Mouse (Mus musculus) stomach, embryonic 14.5 days (tissue): ENCODE results near the gene Gm20605. TPM values are rescaled to one million over a fixed set of nuclear protein-coding genes. Genes with fewer than 3 reads are reported as not detected.

Experiments used
- ATAC-seq: fragments of 200-750 bp; cut with Nextera tagmentation; 2 replicates; pipeline ENCODE4 v1.8.0; 2017; ENCODE audit warnings: low read depth, moderate TSS enrichment; ENCODE audit not compliant: insufficient number of reproducible peaks, insufficient read depth, low FRiP score
- H3K27ac ChIP-seq: fragments of 300-500 bp; sonication (generic); 2 replicates; pipeline ENCODE4 v1.5.1; 2014; ENCODE audit warnings: mild to moderate bottlenecking, low read length, moderate library complexity, mixed read lengths
- H3K27me3 ChIP-seq: fragments of 300-500 bp; sonication (generic); 2 replicates; pipeline ENCODE4 v1.6.1; 2014; ENCODE audit warnings: low read length, control low read depth, mixed read lengths; ENCODE audit not compliant: control insufficient read depth, insufficient read depth
- H3K36me3 ChIP-seq: fragments of 300-500 bp; sonication (generic); 2 replicates; pipeline ENCODE4 v1.6.1; 2014; ENCODE audit warnings: mild to moderate bottlenecking, control low read depth, low read length, moderate library complexity, mixed read lengths; ENCODE audit not compliant: control insufficient read depth, insufficient read depth
- H3K4me1 ChIP-seq: fragments of 300-500 bp; sonication (generic); 2 replicates; pipeline ENCODE4 v1.6.1; 2014; ENCODE audit warnings: low read length, control low read depth, mixed read lengths; ENCODE audit not compliant: control insufficient read depth, insufficient read depth
- H3K4me2 ChIP-seq: fragments of 300-500 bp; sonication (generic); replicated peaks from 2 replicates; pipeline ENCODE4 v1.6.1; 2014; ENCODE audit warnings: low read depth, low read length, control low read depth
- H3K4me3 ChIP-seq: fragments of 300-500 bp; sonication (generic); 2 replicates; pipeline ENCODE4 v1.5.1; 2014; ENCODE audit warnings: low read depth, low read length, control low read depth
- H3K9ac ChIP-seq: fragments of 300-500 bp; sonication (generic); replicated peaks from 2 replicates; pipeline ENCODE4 v1.6.1; 2014; ENCODE audit warnings: low read depth, mild to moderate bottlenecking, control low read depth, low read length, moderate library complexity, mixed read lengths
- H3K9me3 ChIP-seq: fragments of 300-500 bp; sonication (generic); 2 replicates; pipeline ENCODE4 v1.6.1; 2016; ENCODE audit warnings: low read depth, low read length, control low read depth; ENCODE audit not compliant: control insufficient read depth
- WGBS: fragments of 180-500 bp; shearing (Covaris S2); extraction: QIAGEN DNeasy Blood & Tissue Kit; methylation state at CpG from one replicate; pipeline ENCODE4 v1.1.7; 2014; 5-methylcytosine and 5-hydroxymethylcytosine counted together
- polyA plus RNA-seq: library from polyadenylated mRNA; unstranded; fragments of >200 nt; fragmentation: Nextera tagmentation; extraction: Ambion mirVana; gene quantifications from 2 replicates; pipeline ENCODE4 v1.2.1, GENCODE M21; 2014

The Gm20605 gene
- polyA plus RNA-seq, 1 experiment from 2014 or later, result 10.7 TPM

- Histone ChIP-seq H3K36me3 (peaks cover 5% of the 10 kb centered on the region; the same call in 1 of the 2 replicates), H3K27ac (no peak overlapping the region), H3K9ac (no peak overlapping the region), H3K27me3 (0 out of 2 replicates have a peak, but pooled peaks cover 4% of the 10 kb centered on the region), H3K9me3 (no peaks in the 10 kb centered on the region), H3K4me1 (peaks cover 18% of the 10 kb centered on the region), H3K4me3 (no peak overlapping the region), H3K4me2 (no peak overlapping the region)
- WGBS, result 33% methylated on average over 4 of the region's 4 CpGs
- no peak for ATAC-seq
These were observed 20.3 kb downstream of the Gm20605 start for GRCm38 (mm10) chr5:137649251-137649650.

GRCm38 (mm10) chr5:137649669-137650571, 20.9 kb downstream of the Gm20605 start:
- Histone ChIP-seq H3K4me3 (no peak overlapping the region), H3K9me3 (no peaks in the 10 kb centered on the region), H3K36me3 (peaks cover 5% of the 10 kb centered on the region; the same call in 1 of the 2 replicates), H3K27ac (no peak overlapping the region), H3K4me1 (peaks cover 18% of the 10 kb centered on the region), H3K27me3 (0 out of 2 replicates have a peak, but pooled peaks cover 4% of the 10 kb centered on the region), H3K4me2 (peak overlapping the region; percentile 20; the same call in 1 of the 2 replicates), H3K9ac (no peak overlapping the region)
- 0 out of 2 replicates have a peak, but pooled peaks have one; percentile 8 for ATAC-seq
- 14% methylated on average over 18 of the region's 18 CpGs for WGBS

- no peaks in the 10 kb centered on the region for H3K27me3 ChIP-seq
- no peak overlapping the region for H3K4me3 ChIP-seq
- H3K36me3 ChIP-seq, result peaks cover 5% of the 10 kb centered on the region; the same call in 1 of the 2 replicates
- peaks cover 15% of the 10 kb centered on the region for H3K4me1 ChIP-seq
- no peaks in the 10 kb centered on the region for H3K9me3 ChIP-seq
- H3K4me2 ChIP-seq, result no peak overlapping the region
- no peak for ATAC-seq
- no peak overlapping the region for H3K27ac ChIP-seq
- 21% methylated on average over 3 of the region's 3 CpGs for WGBS
- H3K9ac ChIP-seq, result no peak overlapping the region
These were observed 23.5 kb downstream of the Gm20605 start for GRCm38 (mm10) chr5:137652474-137652873.

- 93% methylated on average over 10 of the region's 10 CpGs for WGBS
- no peaks in the 10 kb centered on the region for H3K9me3 ChIP-seq
- H3K4me3 ChIP-seq, result no peak overlapping the region
- no peak overlapping the region for H3K4me2 ChIP-seq
- peaks cover 15% of the 10 kb centered on the region for H3K4me1 ChIP-seq
- no peak overlapping the region for H3K27ac ChIP-seq
- H3K9ac ChIP-seq, result no peak overlapping the region
- no peaks in the 10 kb centered on the region for H3K27me3 ChIP-seq
- no peak for ATAC-seq
- peaks cover 5% of the 10 kb centered on the region; the same call in 1 of the 2 replicates for H3K36me3 ChIP-seq
These were observed 24.4 kb downstream of the Gm20605 start for GRCm38 (mm10) chr5:137653366-137653765.

- H3K9me3 ChIP-seq, result no peaks in the 10 kb centered on the region
- H3K4me2 ChIP-seq, result no peak overlapping the region
- H3K36me3 ChIP-seq, result peaks cover 6% of the 10 kb centered on the region; the same call in 1 of the 2 replicates
- no peak overlapping the region for H3K4me3 ChIP-seq
- H3K4me1 ChIP-seq, result peaks cover 4% of the 10 kb centered on the region
- H3K27ac ChIP-seq, result no peak overlapping the region
- no peaks in the 10 kb centered on the region for H3K27me3 ChIP-seq
- no peak overlapping the region for H3K9ac ChIP-seq
- WGBS, result 74% methylated on average over 7 of the region's 7 CpGs
- ATAC-seq, result no peak
These were observed 25.8 kb downstream of the Gm20605 start for GRCm38 (mm10) chr5:137654746-137655145.

- Histone ChIP-seq H3K9ac (no peak overlapping the region), H3K4me1 (no peaks in the 10 kb centered on the region), H3K9me3 (no peaks in the 10 kb centered on the region), H3K27me3 (no peaks in the 10 kb centered on the region), H3K4me2 (no peak overlapping the region), H3K4me3 (no peak overlapping the region), H3K27ac (no peak overlapping the region), H3K36me3 (peaks cover 12% of the 10 kb centered on the region; the same call in 1 of the 2 replicates)
- peak; percentile 53; the same call in 1 of the 2 replicates for ATAC-seq
- WGBS, result 22% methylated on average over 6 of the region's 6 CpGs
These were observed 28.0 kb downstream of the Gm20605 start for GRCm38 (mm10) chr5:137656977-137657376.

GRCm38 (mm10) chr5:137660064-137660688, 31.2 kb downstream of the Gm20605 start:
- 86% methylated on average over 6 of the region's 6 CpGs for WGBS
- H3K27ac ChIP-seq, result no peak overlapping the region
- no peaks in the 10 kb centered on the region for H3K9me3 ChIP-seq
- no peaks in the 10 kb centered on the region for H3K4me1 ChIP-seq
- no peak overlapping the region for H3K9ac ChIP-seq
- ATAC-seq, result no peak
- H3K36me3 ChIP-seq, result peaks cover 19% of the 10 kb centered on the region; the same call in 1 of the 2 replicates
- H3K4me2 ChIP-seq, result no peak overlapping the region
- H3K4me3 ChIP-seq, result no peak overlapping the region
- H3K27me3 ChIP-seq, result no peaks in the 10 kb centered on the region

GRCm38 (mm10) chr5:137663057-137663456, 34.1 kb downstream of the Gm20605 start:
- ATAC-seq, result no peak
- WGBS, result 74% methylated on average over 9 of the region's 9 CpGs
- H3K27me3 ChIP-seq, result no peaks in the 10 kb centered on the region
- no peaks in the 10 kb centered on the region for H3K9me3 ChIP-seq
- H3K36me3 ChIP-seq, result peaks cover 29% of the 10 kb centered on the region; the same call in 1 of the 2 replicates
- no peaks in the 10 kb centered on the region for H3K4me1 ChIP-seq
- no peak overlapping the region for H3K27ac ChIP-seq
- H3K4me2 ChIP-seq, result no peak overlapping the region
- H3K9ac ChIP-seq, result no peak overlapping the region
- H3K4me3 ChIP-seq, result no peak overlapping the region
